Mouse (Mus musculus): Measurements from ENCODE around the gene Marcks. TPM values are rescaled to one million over a fixed set of nuclear protein-coding genes. Genes with fewer than 3 reads are reported as not detected.
"Not testable (repeated sequence)": the region's sequence is repeated elsewhere in the genome, so short reads cannot be mapped to it uniquely, and the experiment has no call there.

Gene Marcks
- polyA plus RNA-seq, 1 experiment = 22.7 TPM

DNA sequence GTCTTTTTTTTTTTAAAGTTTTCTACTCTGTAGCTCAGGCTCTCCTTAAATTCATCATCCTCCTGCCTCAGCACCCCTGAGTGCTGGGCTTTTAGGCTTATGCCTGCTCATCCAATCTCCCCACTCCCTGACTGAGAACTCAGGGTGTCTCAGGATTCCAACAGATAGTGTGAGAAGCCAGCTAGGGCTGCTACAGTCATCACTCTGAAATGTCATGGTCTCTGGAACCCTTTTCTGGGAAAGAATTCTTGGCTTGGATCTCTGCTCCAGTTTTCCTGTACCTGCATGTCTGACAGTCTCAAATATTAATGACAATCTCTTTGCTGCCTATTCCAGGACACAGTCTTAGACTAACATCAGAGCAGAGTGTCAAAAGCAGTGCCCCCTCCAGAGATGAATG is 45.4 kb downstream of the Marcks start:
- no peak overlapping the region for H3K4me3 ChIP-seq (ENCODE audit: low read depth, low read length)
- TF ChIP-seq CTCF (IDR thresholded peaks at IDR 0.05; ENCODE audit: extremely low read depth, insufficient read length, insufficient replicate concordance, low read depth, low read length) (no peak), POLR2A (IDR thresholded peaks at IDR 0.05; ENCODE audit: low read depth, low read length) (no peak)
- H3K36me3 ChIP-seq (ENCODE audit: control insufficient read depth, insufficient read depth, low read length) = no peaks in the 10 kb centered on the region
- H3K4me1 ChIP-seq (ENCODE audit: control insufficient read depth, insufficient read depth, insufficient read length, low read length) = no peaks in the 10 kb centered on the region
- no peaks in the 10 kb centered on the region for H3K27me3 ChIP-seq (ENCODE audit: control insufficient read depth, insufficient read depth, low read length)
- H3K27ac ChIP-seq (ENCODE audit: insufficient read depth, low read depth, low read length) = no peak overlapping the region

DNA sequence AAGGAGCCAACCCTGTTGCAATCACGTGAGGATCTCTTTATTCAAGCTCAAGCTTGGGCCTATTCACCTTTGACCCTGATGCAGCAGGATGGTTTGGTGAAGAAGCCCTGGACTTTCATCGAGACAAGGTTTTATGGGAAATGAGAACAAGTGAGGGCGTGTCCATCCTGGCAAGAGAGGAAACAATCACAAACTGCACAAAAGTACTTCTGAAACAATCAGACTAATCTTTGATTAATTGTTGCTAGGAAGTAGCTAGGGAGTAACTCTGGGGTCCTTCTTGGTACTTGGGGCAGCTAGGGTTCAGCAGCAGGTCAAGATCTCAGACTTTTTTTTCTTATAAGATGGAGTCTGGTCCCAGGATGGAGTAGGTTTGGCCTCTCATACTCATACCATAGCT is 48.3 kb downstream of the Marcks start:
- Histone ChIP-seq H3K4me3 (ENCODE audit: low read depth, low read length) (no peak overlapping the region), H3K36me3 (ENCODE audit: control insufficient read depth, insufficient read depth, low read length) (no peaks in the 10 kb centered on the region), H3K4me1 (ENCODE audit: control insufficient read depth, insufficient read depth, insufficient read length, low read length) (no peaks in the 10 kb centered on the region), H3K27ac (ENCODE audit: insufficient read depth, low read depth, low read length) (no peak overlapping the region), H3K27me3 (ENCODE audit: control insufficient read depth, insufficient read depth, low read length) (no peaks in the 10 kb centered on the region)
- 57% methylated on average over 3 of the region's 3 CpGs for WGBS
- TF ChIP-seq POLR2A (IDR thresholded peaks at IDR 0.05; ENCODE audit: low read depth, low read length) (no peak), CTCF (IDR thresholded peaks at IDR 0.05; ENCODE audit: extremely low read depth, insufficient read length, insufficient replicate concordance, low read depth, low read length) (no peak)

DNA sequence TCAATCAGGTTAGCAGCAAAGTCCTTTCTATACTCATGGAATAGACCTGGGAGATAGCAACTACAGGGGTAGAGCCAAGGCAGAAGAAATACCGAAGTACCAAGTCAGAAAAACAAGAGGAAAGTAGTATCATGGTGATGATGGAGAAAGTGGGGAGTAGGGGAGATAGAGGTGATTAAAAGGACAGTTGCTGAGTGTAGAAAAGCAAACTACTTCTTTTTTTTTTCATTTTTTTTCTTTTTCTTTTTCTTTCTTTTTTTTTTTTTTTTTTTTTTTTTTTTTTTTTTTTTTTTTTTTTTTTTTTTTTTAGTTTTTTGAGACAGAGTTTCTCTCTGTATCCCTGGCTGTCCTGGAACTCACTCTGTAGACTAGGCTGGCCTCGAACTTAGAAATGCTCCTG is 54.6 kb downstream of the Marcks start:
- H3K27ac ChIP-seq (ENCODE audit: insufficient read depth, low read depth, low read length); H3K27me3 ChIP-seq (ENCODE audit: control insufficient read depth, insufficient read depth, low read length); H3K4me1 ChIP-seq (ENCODE audit: control insufficient read depth, insufficient read depth, insufficient read length, low read length); H3K4me3 ChIP-seq (ENCODE audit: low read depth, low read length); H3K36me3 ChIP-seq (ENCODE audit: control insufficient read depth, insufficient read depth, low read length): not testable (repeated sequence)
- WGBS = 86% methylated on average over 2 of the region's 2 CpGs

Other genes with a start within 250 kb of the Marcks start
- 2.9 and 3.8 TPM in 2 replicates for gene Hdac2, start 164.4 kb downstream of the Marcks start, polyA plus RNA-seq (2012; rRNA removed)